18 mouse cellular contexts compared by ENCODE assay signal in the genomic region with DNA sequence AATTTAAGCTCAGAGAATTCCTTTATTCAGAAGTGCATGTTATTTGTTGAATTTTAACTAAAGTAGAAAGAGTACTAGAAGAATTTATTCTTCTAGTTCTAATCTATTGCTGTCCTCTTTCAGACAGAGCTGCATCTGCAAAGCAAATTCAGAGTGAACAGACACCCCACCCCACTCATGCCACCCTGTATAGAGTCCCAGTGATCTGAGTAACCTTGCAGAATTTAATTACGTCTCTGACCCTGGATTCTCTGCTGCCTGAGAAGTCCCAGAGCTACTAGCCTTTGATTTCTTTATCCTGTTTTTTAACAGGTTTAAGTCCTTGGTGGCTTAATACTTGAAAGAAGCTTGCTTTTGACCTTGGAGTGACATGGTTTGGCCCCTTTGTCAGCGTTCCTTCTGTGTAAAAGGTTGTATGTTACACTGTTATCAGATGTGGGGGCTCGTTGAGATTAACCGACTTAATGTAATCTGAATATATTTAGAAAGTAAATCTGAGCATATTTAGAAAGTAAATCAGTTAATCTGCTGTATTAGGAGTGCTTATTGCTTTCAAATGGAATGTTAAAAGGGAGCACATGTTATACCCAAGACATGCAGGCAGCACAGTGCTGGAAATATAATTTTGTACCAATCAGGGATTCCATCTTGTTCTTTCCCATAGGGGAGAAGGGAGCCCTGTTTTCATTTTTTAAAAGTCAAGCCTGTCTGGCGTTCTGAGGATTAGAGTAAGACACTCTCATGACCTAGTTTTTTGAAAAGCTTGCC.
"Had no signal": no experiment of that assay in that cellular context is flagged by ENCODE, and none has a peak within 500 bp of the region (broad histone marks: within the 10 kb centered on the region; RNA-seq: fewer than 3 reads in every experiment).

No protein-coding gene starts in this region.

- H3K4me3 ChIP-seq: limb, embryonic 12.5 days; liver, embryonic 13.5 days; lung, embryonic 15.5 days; megakaryocyte, embryonic 14.5 days; myocyte; neural tube, embryonic 15.5 days had no signal

- H3K9ac ChIP-seq: limb, embryonic 12.5 days; liver, embryonic 13.5 days; liver, postnatal 0 days; lung, embryonic 15.5 days; neural tube, embryonic 15.5 days had no signal

- H3K4me1 ChIP-seq: limb, embryonic 12.5 days; liver, embryonic 13.5 days; lung, embryonic 15.5 days; megakaryocyte, embryonic 14.5 days; neural tube, embryonic 15.5 days had no signal

- DNase-seq: kidney, adult 11 months; kidney, adult 9 months; kidney, postnatal 36 days; liver; liver, embryonic 13.5 days; liver, postnatal 0 days; lung, postnatal 14 days; right cerebral cortex, adult 18-20 months; right cerebral cortex, postnatal 25 days; thymus, adult 2 months; thymus, postnatal 25 days had no signal

- H3K9me3 ChIP-seq: limb, embryonic 12.5 days; liver, embryonic 13.5 days; lung, embryonic 15.5 days; megakaryocyte, embryonic 14.5 days; neural tube, embryonic 15.5 days had no signal

- ATAC-seq: liver, postnatal 0 days had no signal

- H3K36me3 ChIP-seq: limb, embryonic 12.5 days; liver, embryonic 13.5 days; lung, embryonic 15.5 days; neural tube, embryonic 15.5 days had no signal

- H3K27ac ChIP-seq: kidney, postnatal 0 days; limb, embryonic 12.5 days; liver, embryonic 13.5 days; lung, embryonic 15.5 days; macrophage; neural tube, embryonic 15.5 days had no signal

- H3K4me2 ChIP-seq: limb, embryonic 12.5 days; liver, embryonic 13.5 days; lung, embryonic 15.5 days; neural tube, embryonic 15.5 days had no signal

- H3K27me3 ChIP-seq: limb, embryonic 12.5 days; liver, embryonic 13.5 days; lung, embryonic 15.5 days; megakaryocyte, embryonic 14.5 days; neural tube, embryonic 15.5 days had no signal
